Mouse (Mus musculus): ENCODE measurements around the gene Pes1. TPM values are rescaled to one million over a fixed set of nuclear protein-coding genes. Genes with fewer than 3 reads are reported as not detected.

Pes1 gene
- polyA plus RNA-seq, 1 experiment from 2014 or later: 85.7 TPM

DNA sequence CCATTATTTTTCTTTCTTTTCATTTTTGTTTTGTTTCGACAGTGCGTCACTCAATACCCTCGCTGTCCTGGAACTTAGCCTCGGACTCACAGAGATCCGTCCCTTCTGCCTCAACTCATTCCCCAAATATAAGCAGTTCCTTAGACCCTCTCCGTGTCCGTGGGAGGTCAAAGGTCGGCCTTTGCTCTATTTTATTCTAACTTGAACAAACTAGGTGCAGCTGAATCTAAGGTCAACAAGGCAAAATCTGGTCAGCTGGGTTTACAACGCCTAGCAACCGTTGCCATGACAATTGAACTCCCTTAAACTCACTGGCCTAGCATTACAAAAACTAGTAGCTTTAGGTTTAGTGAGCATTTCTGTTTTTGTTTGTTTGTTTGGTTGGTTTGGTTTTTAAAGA is 620 bp upstream of the Pes1 start:
- H3K36me3 ChIP-seq: peaks cover 8% of the 10 kb centered on the region
- ATAC-seq (ENCODE audit: insufficient number of reproducible peaks, insufficient read depth, low FRiP score, low TSS enrichment, low read depth): no peak
- H3K4me2 ChIP-seq: peak overlapping the region; percentile 85
- H3K27ac ChIP-seq: peak overlapping the region; percentile 67; the same call in 1 of the 2 replicates
- H3K9ac ChIP-seq (replicated peaks): no peak overlapping the region; the same call in 1 of the 2 replicates
- WGBS: 86% methylated on average over 10 of the region's 10 CpGs
- no peaks in the 10 kb centered on the region for H3K27me3 ChIP-seq
- H3K4me3 ChIP-seq (replicated peaks): peak overlapping the region; percentile 88
- no peaks in the 10 kb centered on the region for H3K9me3 ChIP-seq
- peaks cover 10% of the 10 kb centered on the region for H3K4me1 ChIP-seq (replicated peaks)

DNA sequence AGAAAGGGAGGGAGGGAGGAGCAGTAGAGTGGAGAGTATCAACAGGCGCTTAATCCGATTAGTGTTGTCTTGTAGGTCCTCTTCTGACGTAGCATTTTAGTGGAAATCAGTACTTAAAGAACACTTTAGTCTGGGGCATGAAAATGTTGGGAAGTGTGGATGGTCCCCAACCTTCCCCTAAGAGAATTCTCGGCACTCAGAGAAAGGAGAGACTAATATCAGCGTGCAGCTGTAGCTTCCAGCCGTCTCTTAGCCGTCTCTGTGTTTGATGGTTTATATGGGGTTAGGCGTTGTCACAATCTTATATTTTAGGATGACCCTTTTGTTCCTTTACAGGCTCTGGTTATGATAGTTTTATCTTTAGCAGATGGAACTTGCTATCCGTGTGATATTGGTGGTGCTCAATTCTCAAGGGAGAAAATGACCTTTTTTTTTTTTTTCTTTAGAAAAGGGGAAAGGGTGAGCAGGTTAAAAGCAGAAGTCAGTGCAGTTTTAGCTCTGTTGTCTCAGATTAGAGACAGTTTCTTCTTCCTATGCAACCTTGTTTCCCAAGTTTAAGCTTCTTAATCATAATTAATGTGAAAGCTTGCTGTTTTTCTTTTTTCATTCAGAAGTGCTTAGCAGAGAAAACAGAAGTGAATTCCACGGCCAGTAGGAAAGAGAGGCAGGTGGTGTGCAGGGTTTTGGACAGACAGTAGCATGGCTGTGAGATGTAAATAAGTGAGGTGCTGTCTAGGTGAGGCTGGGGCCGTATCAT is 819 bp downstream of the Pes1 start:
- Histone ChIP-seq H3K4me3 (replicated peaks) (peak overlapping the region; percentile 88), H3K9me3 (no peaks in the 10 kb centered on the region), H3K27ac (peak overlapping the region; percentile 59; the same call in 1 of the 2 replicates), H3K36me3 (peaks cover 20% of the 10 kb centered on the region), H3K4me1 (replicated peaks) (peaks cover 10% of the 10 kb centered on the region), H3K4me2 (peak overlapping the region; percentile 85), H3K27me3 (no peaks in the 10 kb centered on the region), H3K9ac (replicated peaks) (peak overlapping the region; percentile 78)
- WGBS: 17% methylated on average over 11 of the region's 11 CpGs
- 0 out of 2 replicates have a peak, but pooled peaks have one; percentile 9 for ATAC-seq (ENCODE audit: insufficient number of reproducible peaks, insufficient read depth, low FRiP score, low TSS enrichment, low read depth)

DNA sequence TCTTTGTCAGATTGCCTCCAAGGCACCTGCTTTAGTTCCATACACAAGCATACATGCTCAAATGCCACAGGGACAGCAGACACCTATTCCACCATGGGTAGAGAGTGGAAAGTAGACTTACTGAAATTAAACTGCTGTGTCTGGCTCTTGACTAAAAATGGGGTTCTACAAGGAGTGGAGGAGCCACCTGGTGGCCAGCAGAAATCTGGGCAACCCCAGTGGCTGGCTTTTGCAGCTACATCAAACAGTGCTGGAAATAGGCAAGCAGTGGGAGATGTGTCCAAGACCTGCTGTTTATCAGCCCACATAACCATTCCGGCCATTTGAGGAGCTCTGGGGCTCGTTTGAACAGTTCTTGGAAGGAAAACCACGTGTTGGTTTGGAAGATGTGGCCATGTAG is 6.1 kb downstream of the Pes1 start:
- Histone ChIP-seq H3K4me2 (no peak overlapping the region), H3K27me3 (no peaks in the 10 kb centered on the region), H3K9me3 (no peaks in the 10 kb centered on the region), H3K27ac (no peak overlapping the region), H3K36me3 (peaks cover 72% of the 10 kb centered on the region), H3K4me3 (replicated peaks) (no peak overlapping the region), H3K4me1 (replicated peaks) (peaks cover 6% of the 10 kb centered on the region), H3K9ac (replicated peaks) (no peak overlapping the region)
- 85% methylated on average over 3 of the region's 3 CpGs for WGBS
- no peak for ATAC-seq (ENCODE audit: insufficient number of reproducible peaks, insufficient read depth, low FRiP score, low TSS enrichment, low read depth)

DNA sequence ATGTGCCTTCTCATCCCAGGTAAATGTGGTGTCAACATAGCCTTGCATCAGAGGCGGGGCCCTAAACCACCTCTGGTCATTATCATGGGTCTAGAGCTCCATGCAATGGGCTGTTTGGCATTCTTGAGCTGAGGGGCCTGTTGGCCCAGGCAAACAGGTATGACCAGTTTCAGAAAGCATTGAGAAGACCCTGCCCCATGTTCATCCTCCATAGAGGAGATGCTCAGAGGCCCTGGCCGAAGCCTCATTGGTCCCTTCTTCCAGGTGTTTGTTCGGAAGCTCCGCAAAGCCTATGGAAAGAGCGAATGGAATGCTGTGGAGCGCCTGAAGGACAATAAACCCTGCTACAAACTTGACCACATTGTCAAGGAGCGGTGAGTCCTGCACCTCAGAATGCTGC is 6.6 kb downstream of the Pes1 start:
- H3K27me3 ChIP-seq: no peaks in the 10 kb centered on the region
- no peak for ATAC-seq (ENCODE audit: insufficient number of reproducible peaks, insufficient read depth, low FRiP score, low TSS enrichment, low read depth)
- H3K27ac ChIP-seq: no peak overlapping the region
- H3K36me3 ChIP-seq: peaks cover 77% of the 10 kb centered on the region
- no peaks in the 10 kb centered on the region for H3K9me3 ChIP-seq
- WGBS: 92% methylated on average over 7 of the region's 7 CpGs
- H3K4me2 ChIP-seq: no peak overlapping the region
- H3K9ac ChIP-seq (replicated peaks): no peak overlapping the region
- H3K4me1 ChIP-seq (replicated peaks): peaks cover under 1% of the 10 kb centered on the region; the same call in 1 of the 2 replicates
- no peak overlapping the region for H3K4me3 ChIP-seq (replicated peaks)

DNA sequence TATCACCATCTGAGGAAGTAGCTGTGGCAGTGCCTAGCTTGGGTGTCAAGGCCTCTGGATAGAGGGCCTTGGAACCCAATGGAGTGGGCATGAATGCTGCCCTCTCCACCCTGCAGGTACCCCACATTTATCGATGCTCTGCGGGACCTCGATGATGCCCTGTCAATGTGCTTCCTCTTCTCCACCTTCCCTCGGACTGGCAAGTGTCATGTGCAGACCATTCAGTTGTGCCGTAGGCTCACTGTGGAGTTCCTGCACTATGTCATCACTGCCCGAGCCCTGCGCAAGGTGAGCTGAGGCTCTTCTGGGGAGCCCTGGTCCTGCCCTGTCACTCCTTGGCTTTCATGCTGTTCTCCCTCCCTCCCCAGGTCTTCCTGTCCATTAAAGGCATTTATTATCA is 9.3 kb downstream of the Pes1 start:
- H3K4me1 ChIP-seq (replicated peaks): no peaks in the 10 kb centered on the region
- H3K27ac ChIP-seq: no peak overlapping the region
- H3K9ac ChIP-seq (replicated peaks): no peak overlapping the region
- H3K36me3 ChIP-seq: peaks cover 98% of the 10 kb centered on the region
- ATAC-seq (ENCODE audit: insufficient number of reproducible peaks, insufficient read depth, low FRiP score, low TSS enrichment, low read depth): no peak
- H3K27me3 ChIP-seq: no peaks in the 10 kb centered on the region
- no peak overlapping the region for H3K4me2 ChIP-seq
- WGBS: 92% methylated on average over 7 of the region's 7 CpGs
- no peaks in the 10 kb centered on the region for H3K9me3 ChIP-seq
- no peak overlapping the region for H3K4me3 ChIP-seq (replicated peaks)

DNA sequence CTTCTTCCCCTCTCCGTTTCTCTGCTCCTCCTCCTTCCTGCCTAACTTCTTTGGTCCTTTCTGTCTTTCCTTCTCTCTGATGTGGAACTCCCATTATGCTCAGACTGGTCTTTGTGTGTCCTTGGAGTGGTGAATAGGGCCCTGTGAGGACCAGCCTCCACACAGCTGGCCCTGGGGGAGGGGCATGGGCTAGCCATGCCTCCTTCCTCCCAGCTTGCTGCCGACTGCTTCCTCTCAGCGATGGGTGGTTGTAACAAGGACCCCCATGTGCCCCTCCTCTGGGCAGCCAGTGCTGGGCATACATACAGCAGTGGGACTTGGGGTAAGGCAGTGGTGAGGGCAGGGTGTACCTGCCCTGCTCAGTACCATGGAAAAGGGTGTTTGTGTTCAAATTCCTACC is 10.5 kb downstream of the Pes1 start:
- no peak overlapping the region for H3K4me3 ChIP-seq (replicated peaks)
- no peak overlapping the region for H3K9ac ChIP-seq (replicated peaks)
- H3K4me1 ChIP-seq (replicated peaks): no peaks in the 10 kb centered on the region
- H3K27ac ChIP-seq: no peak overlapping the region
- 83% methylated on average over 3 of the region's 3 CpGs for WGBS
- no peaks in the 10 kb centered on the region for H3K27me3 ChIP-seq
- H3K36me3 ChIP-seq: peaks cover 100% of the 10 kb centered on the region
- no peak overlapping the region for H3K4me2 ChIP-seq
- H3K9me3 ChIP-seq: no peaks in the 10 kb centered on the region
- ATAC-seq (ENCODE audit: insufficient number of reproducible peaks, insufficient read depth, low FRiP score, low TSS enrichment, low read depth): no peak

DNA sequence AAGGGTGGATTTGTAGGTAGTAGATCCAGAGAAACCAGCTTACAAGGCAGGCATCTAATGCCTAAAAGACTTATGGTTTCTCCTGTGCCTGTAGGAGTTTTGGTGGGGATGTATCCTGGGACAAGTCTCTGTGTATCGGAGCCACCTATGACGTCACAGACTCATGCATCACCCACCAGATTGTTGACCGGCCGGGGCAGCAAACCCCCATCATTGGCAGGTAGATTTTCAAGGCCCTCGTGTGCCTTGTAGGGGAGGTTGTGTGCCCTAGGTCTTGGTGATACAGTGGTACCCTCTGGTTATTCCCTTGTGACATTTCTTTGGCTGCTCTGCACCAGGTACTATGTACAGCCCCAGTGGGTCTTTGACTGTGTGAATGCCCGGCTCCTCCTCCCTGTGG is 12.9 kb downstream of the Pes1 start, which contains the start of gene 4930556J24Rik:
4930556J24Rik (minus strand) TSS at position 101 of the 400 bp plus-strand sequence.
- Histone ChIP-seq H3K9ac (replicated peaks) (no peak within 1 kb of the TSS), H3K4me2 (no peak within 1 kb of the TSS), H3K36me3 (peaks cover 97% of the 10 kb centered on the region), H3K9me3 (no peaks in the 10 kb centered on the region), H3K27me3 (no peaks in the 10 kb centered on the region), H3K4me3 (replicated peaks) (no peak within 1 kb of the TSS), H3K27ac (no peak within 1 kb of the TSS), H3K4me1 (replicated peaks) (no peaks in the 10 kb centered on the region)
- WGBS: 86% methylated on average over 6 of the region's 6 CpGs
- ATAC-seq (ENCODE audit: insufficient number of reproducible peaks, insufficient read depth, low FRiP score, low TSS enrichment, low read depth): no peak

DNA sequence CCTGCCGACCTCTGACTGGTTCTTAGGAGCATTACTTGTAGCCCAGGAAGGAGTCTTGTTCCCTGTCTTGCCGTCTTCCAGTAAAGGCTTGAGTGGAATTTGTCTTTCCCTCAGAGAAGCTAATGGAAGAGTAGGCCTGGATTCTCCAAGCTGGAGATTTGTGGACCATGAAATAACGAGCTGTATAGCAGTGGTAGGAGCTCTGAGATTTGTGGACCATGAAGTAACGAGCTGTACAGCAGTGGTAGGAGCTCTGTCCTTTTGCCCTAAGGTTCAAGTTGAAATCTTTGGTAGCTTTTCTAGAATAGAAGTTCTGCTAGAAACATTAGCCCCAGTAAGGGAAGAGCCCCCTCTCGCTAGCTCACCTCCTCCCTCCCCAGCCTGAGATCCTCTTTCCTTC is 14.6 kb downstream of the Pes1 start:
- no peaks in the 10 kb centered on the region for H3K9me3 ChIP-seq
- H3K27ac ChIP-seq: no peak overlapping the region
- H3K36me3 ChIP-seq: peaks cover 79% of the 10 kb centered on the region
- WGBS: 86% methylated on average over 5 of the region's 5 CpGs
- H3K4me2 ChIP-seq: no peak overlapping the region
- H3K9ac ChIP-seq (replicated peaks): no peak overlapping the region
- peaks cover 7% of the 10 kb centered on the region for H3K4me1 ChIP-seq (replicated peaks)
- no peak for ATAC-seq (ENCODE audit: insufficient number of reproducible peaks, insufficient read depth, low FRiP score, low TSS enrichment, low read depth)
- H3K4me3 ChIP-seq (replicated peaks): no peak overlapping the region
- peaks cover 3% of the 10 kb centered on the region; the same call in 1 of the 2 replicates for H3K27me3 ChIP-seq

DNA sequence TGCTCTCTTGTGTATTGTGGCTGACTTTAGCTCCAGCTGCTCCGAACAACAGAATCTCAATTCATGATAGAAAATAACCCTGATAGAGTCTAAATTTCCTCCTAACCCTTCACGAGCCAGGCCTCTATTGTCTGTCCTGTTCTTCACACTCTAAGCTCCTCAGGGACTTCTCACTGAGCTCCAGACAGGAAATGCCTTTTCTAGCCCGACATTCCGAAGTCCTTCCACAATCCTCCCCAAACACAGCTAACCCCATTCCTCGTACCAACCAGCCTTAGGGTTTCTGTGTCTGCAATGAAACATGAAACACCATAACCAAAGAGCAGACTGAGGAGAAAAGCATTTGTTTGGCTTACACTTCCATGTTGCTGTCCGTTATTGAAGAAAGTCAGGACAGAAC is 17.8 kb downstream of the Pes1 start:
- WGBS: 65% methylated on average over 6 of the region's 6 CpGs
- Histone ChIP-seq H3K4me3 (replicated peaks) (no peak overlapping the region), H3K27ac (peak overlapping the region; percentile 2; the same call in 1 of the 2 replicates), H3K27me3 (peaks cover 16% of the 10 kb centered on the region), H3K4me2 (no peak overlapping the region), H3K9ac (replicated peaks) (no peak overlapping the region), H3K36me3 (peaks cover 48% of the 10 kb centered on the region), H3K9me3 (no peaks in the 10 kb centered on the region), H3K4me1 (replicated peaks) (peaks cover 24% of the 10 kb centered on the region)
- ATAC-seq (ENCODE audit: insufficient number of reproducible peaks, insufficient read depth, low FRiP score, low TSS enrichment, low read depth): no peak

DNA sequence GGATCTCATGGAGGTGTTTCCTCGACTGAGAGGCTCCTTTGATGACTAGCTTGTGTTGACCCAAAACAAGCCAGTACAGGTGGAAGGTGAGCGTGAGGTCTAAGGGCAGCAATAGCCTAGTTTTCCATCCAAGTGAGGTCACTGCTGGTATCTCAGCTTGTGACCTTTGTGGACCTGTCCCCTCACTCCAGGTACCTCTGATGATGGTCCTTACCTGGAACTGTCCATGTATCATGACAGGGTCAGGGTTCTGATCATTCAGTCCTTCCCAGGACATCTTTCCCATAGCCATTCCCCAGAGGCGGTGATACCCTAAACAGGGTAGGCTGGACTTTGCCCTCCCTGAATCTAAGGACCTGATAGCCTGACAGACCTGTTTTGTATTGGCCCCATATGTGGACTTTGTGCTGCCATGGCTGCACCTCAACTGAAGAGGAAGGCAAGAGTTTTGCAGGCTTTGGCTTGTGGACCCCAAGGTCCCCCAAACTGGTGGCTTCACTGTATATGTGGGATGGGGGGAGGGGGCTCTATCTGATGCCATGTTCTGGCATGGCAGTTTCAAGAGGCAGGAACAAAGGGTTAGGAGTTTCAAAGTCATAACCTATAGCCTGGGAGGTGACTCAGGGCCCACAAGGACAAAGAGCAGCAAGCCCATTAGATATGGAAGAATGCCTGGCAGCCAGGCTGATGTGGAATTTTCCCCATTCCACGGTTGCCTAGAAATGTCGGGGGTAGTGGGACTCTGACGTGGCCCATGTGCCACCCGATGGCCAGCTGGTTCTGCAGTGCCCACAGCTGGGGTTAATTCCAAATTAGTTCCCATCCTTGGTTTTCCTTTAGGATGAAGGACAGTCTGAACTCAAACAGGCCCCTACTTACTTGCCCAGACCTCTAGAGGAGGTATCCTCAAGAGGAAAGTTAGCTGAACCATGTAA is 18.8 kb downstream of the Pes1 start:
- Histone ChIP-seq H3K27ac (peak overlapping the region; percentile 23), H3K27me3 (peaks cover 16% of the 10 kb centered on the region), H3K36me3 (peaks cover 38% of the 10 kb centered on the region), H3K9me3 (no peaks in the 10 kb centered on the region), H3K4me1 (replicated peaks) (peaks cover 24% of the 10 kb centered on the region), H3K4me2 (peak overlapping the region; percentile 76), H3K4me3 (replicated peaks) (peak overlapping the region; percentile 45; the same call in 1 of the 2 replicates), H3K9ac (replicated peaks) (no peak overlapping the region)
- ATAC-seq (ENCODE audit: insufficient number of reproducible peaks, insufficient read depth, low FRiP score, low TSS enrichment, low read depth): peak; percentile 38; the same call in 1 of the 2 replicates
- 72% methylated on average over 7 of the region's 7 CpGs for WGBS

DNA sequence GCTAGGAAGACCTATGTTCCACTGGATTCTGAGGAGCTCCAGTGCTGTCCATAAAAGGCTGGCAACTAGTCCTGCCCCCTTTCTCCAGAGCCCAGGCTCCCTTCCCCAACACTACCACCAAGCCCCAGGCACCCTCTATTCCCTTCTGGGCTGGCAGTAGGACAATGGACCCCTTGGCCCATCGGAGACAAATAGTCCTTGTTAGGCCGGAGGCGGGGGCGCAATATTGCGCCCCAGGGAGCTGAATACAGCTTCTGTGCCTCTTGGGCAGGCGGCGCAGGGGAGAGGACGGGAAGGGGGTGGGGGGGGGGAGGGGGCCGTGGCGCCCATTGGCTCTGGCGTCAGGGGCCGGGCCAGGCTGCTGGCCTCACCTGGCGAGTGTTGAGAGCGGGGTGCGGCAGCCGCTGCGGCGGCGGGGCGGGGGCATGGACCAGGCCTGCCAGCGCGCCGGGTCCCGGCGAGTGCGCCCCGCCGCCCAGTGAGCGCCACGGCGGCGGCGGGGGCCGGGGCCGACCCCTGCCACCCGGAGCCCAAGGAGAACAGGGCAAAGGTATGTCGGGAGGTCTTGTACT is 19.6 kb downstream of the Pes1 start, which contains the start of gene Gal3st1:
Gal3st1 (plus strand) TSS at position 346 of the 572 bp plus-strand sequence.
- peak within 1 kb of the TSS; percentile 45 for H3K4me3 ChIP-seq (replicated peaks)
- WGBS: under 1% methylated on average over 31 of the region's 37 CpGs
- peaks cover 24% of the 10 kb centered on the region for H3K4me1 ChIP-seq (replicated peaks)
- peak within 1 kb of the TSS; percentile 23; the same call in 1 of the 2 replicates for H3K27ac ChIP-seq
- H3K27me3 ChIP-seq: peaks cover 16% of the 10 kb centered on the region
- peak within 1 kb of the TSS; percentile 52 for H3K9ac ChIP-seq (replicated peaks)
- H3K4me2 ChIP-seq: peak within 1 kb of the TSS; percentile 76
- peaks cover 30% of the 10 kb centered on the region for H3K36me3 ChIP-seq
- no peaks in the 10 kb centered on the region for H3K9me3 ChIP-seq
- ATAC-seq (ENCODE audit: insufficient number of reproducible peaks, insufficient read depth, low FRiP score, low TSS enrichment, low read depth): 0 out of 2 replicates have a peak, but pooled peaks have one; percentile 32

Measured in limb, embryonic 12.5 days (tissue).